Mouse (Mus musculus) bone marrow macrophage, adult 2 months (primary cell): ENCODE measurements around the gene Fktn.
"Not testable (repeated sequence)": the region's sequence is repeated elsewhere in the genome, so short reads cannot be mapped to it uniquely, and the experiment has no call there.

ENCODE experiments used
- CTCF ChIP-seq: IDR thresholded peaks from 2 replicates; pipeline ENCODE4 v1.5.1; 2012; ENCODE audit warnings: low read depth, mild to moderate bottlenecking, low read length, moderate library complexity
- POLR2A ChIP-seq: IDR thresholded peaks from 2 replicates; pipeline ENCODE4 v1.6.1; 2012; ENCODE audit warnings: mild to moderate bottlenecking, low read depth, low read length, borderline replicate concordance

- not testable (repeated sequence) for TF ChIP-seq CTCF, POLR2A
Observed at GRCm38 (mm10) chr4:53709166-53709565, 4.6 kb upstream of the Fktn start.
